Mouse (Mus musculus): ENCODE measurements around the gene Zfpm1. TPM values are rescaled to one million over a fixed set of nuclear protein-coding genes. Genes with fewer than 3 reads are reported as not detected.

The Zfpm1 gene
- polyA plus RNA-seq, 1 experiment: 73.3 TPM

GRCm38 (mm10) chr8:122350309-122351089, 68.6 kb downstream of the Zfpm1 start:
- WGBS: 65% methylated on average over 11 of the region's 11 CpGs
- TF ChIP-seq POLR2A (IDR thresholded peaks at IDR 0.05; ENCODE audit: low read depth, low read length) (no peak), CTCF (IDR thresholded peaks at IDR 0.05; ENCODE audit: extremely low read depth, insufficient read depth, insufficient read length, insufficient replicate concordance) (no peak)
- Histone ChIP-seq H3K4me3 (ENCODE audit: extremely low read depth, insufficient read depth, insufficient read length) (no peak overlapping the region), H3K4me1 (ENCODE audit: control insufficient read depth, insufficient read depth, insufficient read length) (peaks cover 4% of the 10 kb centered on the region; the same call in 1 of the 2 replicates), H3K27ac (ENCODE audit: insufficient read depth, low read length) (no peak overlapping the region), H3K36me3 (ENCODE audit: control insufficient read depth, insufficient read depth, low read length) (no peaks in the 10 kb centered on the region), H3K27me3 (ENCODE audit: control insufficient read depth, insufficient read depth, low read length) (no peaks in the 10 kb centered on the region)
- no peak for DNase-seq (ENCODE audit: low read depth in 1 of 2, low spot score in 2 of 2)

GRCm38 (mm10) chr8:122354157-122354556, 72.2 kb downstream of the Zfpm1 start:
- no peak for DNase-seq (ENCODE audit: low read depth in 1 of 2, low spot score in 2 of 2)
- 68% methylated on average over 8 of the region's 8 CpGs for WGBS
- peaks cover 4% of the 10 kb centered on the region; the same call in 1 of the 2 replicates for H3K4me1 ChIP-seq (ENCODE audit: control insufficient read depth, insufficient read depth, insufficient read length)

GRCm38 (mm10) chr8:122355642-122356606, 74.0 kb downstream of the Zfpm1 start:
- WGBS: 50% methylated on average over 9 of the region's 9 CpGs
- Histone ChIP-seq H3K27ac (ENCODE audit: insufficient read depth, low read length) (no peak overlapping the region), H3K4me3 (ENCODE audit: extremely low read depth, insufficient read depth, insufficient read length) (no peak overlapping the region), H3K36me3 (ENCODE audit: control insufficient read depth, insufficient read depth, low read length) (no peaks in the 10 kb centered on the region), H3K27me3 (ENCODE audit: control insufficient read depth, insufficient read depth, low read length) (no peaks in the 10 kb centered on the region), H3K4me1 (ENCODE audit: control insufficient read depth, insufficient read depth, insufficient read length) (peaks cover 4% of the 10 kb centered on the region; the same call in 1 of the 2 replicates)
- TF ChIP-seq POLR2A (IDR thresholded peaks at IDR 0.05; ENCODE audit: low read depth, low read length) (no peak), CTCF (IDR thresholded peaks at IDR 0.05; ENCODE audit: extremely low read depth, insufficient read depth, insufficient read length, insufficient replicate concordance) (no peak)
- DNase-seq (ENCODE audit: low read depth in 1 of 2, low spot score in 2 of 2): no peak

More at GRCm38 (mm10) chr8:122354157-122354556, 72.2 kb downstream of the Zfpm1 start:
- TF ChIP-seq CTCF (IDR thresholded peaks at IDR 0.05; ENCODE audit: extremely low read depth, insufficient read depth, insufficient read length, insufficient replicate concordance) (no peak), POLR2A (IDR thresholded peaks at IDR 0.05; ENCODE audit: low read depth, low read length) (no peak)
- Histone ChIP-seq H3K4me3 (ENCODE audit: extremely low read depth, insufficient read depth, insufficient read length) (no peak overlapping the region), H3K27me3 (ENCODE audit: control insufficient read depth, insufficient read depth, low read length) (no peaks in the 10 kb centered on the region), H3K27ac (ENCODE audit: insufficient read depth, low read length) (no peak overlapping the region), H3K36me3 (ENCODE audit: control insufficient read depth, insufficient read depth, low read length) (no peaks in the 10 kb centered on the region)

GRCm38 (mm10) chr8:122357202-122357601, 75.3 kb downstream of the Zfpm1 start:
- no peaks in the 10 kb centered on the region for H3K36me3 ChIP-seq (ENCODE audit: control insufficient read depth, insufficient read depth, low read length)
- H3K4me1 ChIP-seq (ENCODE audit: control insufficient read depth, insufficient read depth, insufficient read length): 0 out of 2 replicates have a peak, but pooled peaks cover 1% of the 10 kb centered on the region
- no peak for DNase-seq (ENCODE audit: low read depth in 1 of 2, low spot score in 2 of 2)
- no peaks in the 10 kb centered on the region for H3K27me3 ChIP-seq (ENCODE audit: control insufficient read depth, insufficient read depth, low read length)
- WGBS: 91% methylated on average over 11 of the region's 11 CpGs
- H3K27ac ChIP-seq (ENCODE audit: insufficient read depth, low read length): no peak overlapping the region
- H3K4me3 ChIP-seq (ENCODE audit: extremely low read depth, insufficient read depth, insufficient read length): no peak overlapping the region
- TF ChIP-seq CTCF (IDR thresholded peaks at IDR 0.05; ENCODE audit: extremely low read depth, insufficient read depth, insufficient read length, insufficient replicate concordance) (no peak), POLR2A (IDR thresholded peaks at IDR 0.05; ENCODE audit: low read depth, low read length) (no peak)

- WGBS: 77% methylated on average over 5 of the region's 5 CpGs
- H3K4me1 ChIP-seq (ENCODE audit: control insufficient read depth, insufficient read depth, insufficient read length): no peaks in the 10 kb centered on the region
- TF ChIP-seq POLR2A (IDR thresholded peaks at IDR 0.05; ENCODE audit: low read depth, low read length) (no peak), CTCF (IDR thresholded peaks at IDR 0.05; ENCODE audit: extremely low read depth, insufficient read depth, insufficient read length, insufficient replicate concordance) (no peak)
- H3K4me3 ChIP-seq (ENCODE audit: extremely low read depth, insufficient read depth, insufficient read length): no peak overlapping the region
- no peak for DNase-seq (ENCODE audit: low read depth in 1 of 2, low spot score in 2 of 2)
- no peak overlapping the region for H3K27ac ChIP-seq (ENCODE audit: insufficient read depth, low read length)
- no peaks in the 10 kb centered on the region for H3K36me3 ChIP-seq (ENCODE audit: control insufficient read depth, insufficient read depth, low read length)
- H3K27me3 ChIP-seq (ENCODE audit: control insufficient read depth, insufficient read depth, low read length): no peaks in the 10 kb centered on the region
Observed at GRCm38 (mm10) chr8:122357641-122358040, 75.7 kb downstream of the Zfpm1 start.

- 87% methylated on average over 15 of the region's 15 CpGs for WGBS
Observed at GRCm38 (mm10) chr8:122359111-122359775, 77.3 kb downstream of the Zfpm1 start.

More at GRCm38 (mm10) chr8:122359111-122359775, 77.3 kb downstream of the Zfpm1 start:
- Histone ChIP-seq H3K4me1 (ENCODE audit: control insufficient read depth, insufficient read depth, insufficient read length) (no peaks in the 10 kb centered on the region), H3K4me3 (ENCODE audit: extremely low read depth, insufficient read depth, insufficient read length) (no peak overlapping the region), H3K27ac (ENCODE audit: insufficient read depth, low read length) (no peak overlapping the region), H3K27me3 (ENCODE audit: control insufficient read depth, insufficient read depth, low read length) (no peaks in the 10 kb centered on the region), H3K36me3 (ENCODE audit: control insufficient read depth, insufficient read depth, low read length) (no peaks in the 10 kb centered on the region)
- DNase-seq (ENCODE audit: low read depth in 1 of 2, low spot score in 2 of 2): no peak
- TF ChIP-seq CTCF (IDR thresholded peaks at IDR 0.05; ENCODE audit: extremely low read depth, insufficient read depth, insufficient read length, insufficient replicate concordance) (no peak), POLR2A (IDR thresholded peaks at IDR 0.05; ENCODE audit: low read depth, low read length) (no peak)
